Mouse (Mus musculus): ENCODE results near the gene Gm43191.

DNA sequence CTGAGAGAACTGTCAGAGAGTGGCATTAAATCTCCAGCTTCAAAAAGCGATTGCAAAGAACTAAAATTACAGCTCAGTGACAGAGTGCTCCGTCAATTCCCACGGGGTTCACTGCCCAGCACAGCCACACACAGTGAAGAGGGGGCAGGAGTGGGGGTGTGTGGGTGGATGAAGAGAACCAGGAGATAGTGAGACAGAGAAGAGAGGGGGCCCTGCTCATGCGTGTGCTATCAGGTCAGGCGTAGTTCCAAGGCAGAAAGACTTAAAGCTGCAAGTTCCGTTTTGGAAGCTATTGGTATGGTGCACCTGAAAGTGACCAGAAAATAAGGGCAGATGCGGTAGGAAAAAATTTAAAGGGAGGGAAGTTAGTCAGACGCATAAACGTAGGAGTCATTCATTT lies 29.9 kb upstream of the Gm43191 start:
- peak in 1 of 2 experiments; percentile 41; a peak in 1 of 4 replicates for TF ChIP-seq EP300 (IDR thresholded peaks at IDR 0.05; ENCODE audit: low read depth in 1 of 2, low read length in 2 of 2)
- no peak for TF ChIP-seq CHD1 (IDR thresholded peaks at IDR 0.05; ENCODE audit: low read depth, low read length)
- TF ChIP-seq ZC3H11A (IDR thresholded peaks at IDR 0.05; ENCODE audit: low read depth, low read length): no peak
- no peak for TF ChIP-seq MAFK (IDR thresholded peaks at IDR 0.05; ENCODE audit: borderline replicate concordance, low read depth, low read length)
- no peak for TF ChIP-seq POLR2A (IDR thresholded peaks at IDR 0.05; ENCODE audit: control insufficient read depth in 1 of 2, insufficient read depth in 1 of 2, low read depth in 1 of 2, low read length in 2 of 2, poor library complexity in 1 of 2)
- no peak for TF ChIP-seq USF1 (IDR thresholded peaks at IDR 0.05; ENCODE audit: low read depth, low read length)
- TF ChIP-seq ELF1 (IDR thresholded peaks at IDR 0.05; ENCODE audit: low read depth, low read length): no peak
- TF ChIP-seq CTCF (IDR thresholded peaks at IDR 0.05 in 2 of 3, conservative IDR thresholded peaks at IDR 0.05 in 1 of 3; ENCODE audit: control insufficient read depth in 1 of 3, insufficient read depth in 1 of 3, low read depth in 2 of 3, low read length in 3 of 3, poor library complexity in 1 of 3, severe bottlenecking in 1 of 3): no peak
- no peak for TF ChIP-seq ZMIZ1 (IDR thresholded peaks at IDR 0.05; ENCODE audit: low read depth, low read length)
- TF ChIP-seq E2F4 (IDR thresholded peaks at IDR 0.05; ENCODE audit: borderline replicate concordance, low read depth, low read length): no peak

Data from MEL (cell line).